Mouse (Mus musculus) gastrocnemius, postnatal 10 days (tissue): Measurements from ENCODE around the gene Gpatch11. TPM values are rescaled to one million over a fixed set of nuclear protein-coding genes. Genes with fewer than 3 reads are reported as not detected.
"Not testable (repeated sequence)": the region's sequence is repeated elsewhere in the genome, so short reads cannot be mapped to it uniquely, and the experiment has no call there.

Experiments used
- DNase-seq: peaks from one replicate; pipeline ENCODE4 v3.0.0; 2021; ENCODE audit warnings: mixed read lengths
- long read RNA-seq, 2 experiments: library from polyadenylated mRNA; stranded (forward); transcript quantifications; one replicate each; pipeline ENCODE4 v2.0.0; 2021
- total RNA-seq, 2 experiments: library from RNA; stranded (reverse); gene quantifications; 2 replicates each; pipeline ENCODE4 v1.2.3; 2021

The Gpatch11 gene
- 10 to 100 TPM; 21.4 to 22.3 TPM for total RNA-seq
- long read RNA-seq, experiment 1, full-length matches to known transcripts: 7 of 11 reads
- long read RNA-seq, experiment 1, partial matches to known transcripts: 0 of 11 reads
- long read RNA-seq, experiment 1, other reads (novel, unspliced or antisense): 4 of 11 reads
- long read RNA-seq, experiment 2, full-length matches to known transcripts: 18 of 24 reads
- long read RNA-seq, experiment 2, partial matches to known transcripts: 0 of 24 reads
- long read RNA-seq, experiment 2, other reads (novel, unspliced or antisense): 6 of 24 reads

DNA sequence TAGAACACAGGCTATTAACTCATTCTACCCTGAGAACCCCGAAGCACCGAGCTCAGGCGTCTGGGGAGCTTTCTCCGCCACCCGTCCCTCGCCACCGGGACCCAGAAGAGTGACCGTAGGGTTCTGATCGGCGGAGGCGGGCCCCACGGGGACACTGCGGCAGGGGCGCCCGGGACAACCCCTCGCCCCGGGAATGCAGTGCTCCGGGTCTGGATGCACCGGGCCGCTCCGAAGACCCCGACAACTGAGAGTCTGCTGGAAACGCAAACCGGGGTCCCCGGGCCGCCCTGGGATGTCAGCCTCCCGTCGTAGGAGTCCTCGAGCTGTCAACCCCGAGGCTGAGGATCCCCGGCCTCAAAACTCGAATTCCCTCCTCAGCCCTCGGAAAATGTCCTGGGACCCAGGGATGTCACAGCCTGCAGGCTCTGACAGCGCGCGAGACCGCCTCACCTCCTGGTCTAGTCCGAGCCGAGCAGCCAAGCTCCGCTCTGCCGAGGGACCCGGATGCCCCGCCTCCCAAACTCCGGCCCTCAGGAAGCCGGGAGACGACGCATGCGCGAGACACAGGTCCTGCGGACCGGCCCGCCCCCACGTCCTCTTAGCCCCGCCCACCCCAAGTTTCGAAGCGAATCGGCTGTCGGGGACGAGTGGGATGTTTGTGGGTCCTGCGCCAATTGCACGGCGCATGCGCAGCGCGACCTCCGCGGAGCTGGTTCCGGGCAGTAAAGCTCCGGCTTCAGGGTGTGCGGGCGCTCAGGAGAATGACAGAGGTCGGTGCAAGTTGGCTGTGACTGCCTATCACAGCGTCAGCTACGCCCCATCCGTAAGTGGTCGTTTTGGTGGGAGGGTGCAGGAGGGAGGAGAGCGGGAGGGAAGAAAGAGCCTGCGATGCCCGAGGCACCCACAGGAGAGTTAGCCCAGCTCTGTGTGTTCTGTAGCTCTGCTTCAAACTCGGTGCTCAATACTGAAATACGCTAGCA lies at the start of gene Gpatch11, which contains the start of gene Heatr5b:
Gpatch11 (plus strand) TSS at position 712 of the 980 bp plus-strand sequence.
Heatr5b (minus strand) TSS at position 509 of the 980 bp plus-strand sequence.
- peak; percentile 100 for DNase-seq

- not testable (repeated sequence) for DNase-seq
Measured at GRCm38 (mm10) chr17:78788273-78788672, 47.1 kb upstream of the Gpatch11 start.

- no peak for DNase-seq
Measured at GRCm38 (mm10) chr17:78791068-78791689, 44.2 kb upstream of the Gpatch11 start.

- no peak for DNase-seq
Measured at GRCm38 (mm10) chr17:78791690-78792070, 43.7 kb upstream of the Gpatch11 start.

GRCm38 (mm10) chr17:78792122-78792521 lies 43.2 kb upstream of the Gpatch11 start:
- no peak for DNase-seq

DNA sequence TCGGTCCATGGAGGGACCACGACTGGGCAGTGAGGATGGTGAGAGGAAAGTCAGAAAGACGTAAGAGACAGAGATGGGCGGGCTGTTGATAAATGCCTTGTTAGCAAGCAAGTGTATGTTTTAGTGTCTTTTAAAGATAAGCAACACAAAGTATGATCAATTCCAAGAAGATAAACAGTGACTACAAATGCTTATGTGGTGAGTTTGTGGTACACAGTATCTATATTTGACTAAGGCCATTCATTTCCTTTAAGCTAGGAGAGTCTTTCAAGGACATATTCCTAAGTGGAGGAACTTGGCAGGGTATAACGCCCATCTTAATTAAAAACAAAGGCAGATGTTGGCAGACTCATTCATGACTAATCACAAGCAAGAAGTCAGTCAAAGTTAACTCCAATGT lies 41.0 kb upstream of the Gpatch11 start:
- DNase-seq: no peak

DNA sequence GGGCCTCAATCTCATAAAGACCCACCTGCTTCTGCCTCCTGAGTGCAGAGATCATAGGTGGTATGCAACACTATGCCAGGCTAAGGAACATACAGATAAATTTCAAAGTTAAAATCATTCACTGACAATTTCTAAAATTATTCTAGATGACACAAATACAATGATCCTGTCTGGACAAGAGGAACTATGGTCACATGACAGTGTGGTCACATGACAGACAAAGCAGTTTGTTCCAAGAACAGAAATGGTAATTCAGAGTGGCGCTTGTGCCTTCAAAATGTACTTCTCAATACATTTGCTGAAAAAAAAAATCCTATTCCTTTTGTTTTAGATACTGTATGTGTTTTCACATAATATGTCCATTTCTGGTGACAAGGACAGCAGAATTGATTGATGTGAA lies 38.1 kb upstream of the Gpatch11 start:
- DNase-seq: no peak

DNA sequence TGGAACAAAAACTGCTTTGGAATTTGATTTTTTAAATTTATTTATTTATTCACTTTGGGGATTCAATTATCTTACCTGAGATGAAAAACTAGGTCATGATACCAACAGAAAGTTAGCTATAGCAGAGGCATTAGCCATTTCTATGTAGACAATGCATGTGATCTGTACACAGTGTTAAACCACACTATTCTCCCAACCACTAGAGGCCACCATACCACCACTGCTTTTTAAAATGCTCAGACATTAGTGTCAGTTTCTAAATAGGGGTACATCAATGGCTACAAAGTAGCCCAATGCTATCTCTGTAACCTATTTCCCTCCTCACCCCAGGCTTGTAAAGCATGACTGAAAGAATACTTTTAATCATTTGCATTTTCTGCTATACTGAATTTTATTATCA lies 26.3 kb upstream of the Gpatch11 start:
- DNase-seq: no peak

DNA sequence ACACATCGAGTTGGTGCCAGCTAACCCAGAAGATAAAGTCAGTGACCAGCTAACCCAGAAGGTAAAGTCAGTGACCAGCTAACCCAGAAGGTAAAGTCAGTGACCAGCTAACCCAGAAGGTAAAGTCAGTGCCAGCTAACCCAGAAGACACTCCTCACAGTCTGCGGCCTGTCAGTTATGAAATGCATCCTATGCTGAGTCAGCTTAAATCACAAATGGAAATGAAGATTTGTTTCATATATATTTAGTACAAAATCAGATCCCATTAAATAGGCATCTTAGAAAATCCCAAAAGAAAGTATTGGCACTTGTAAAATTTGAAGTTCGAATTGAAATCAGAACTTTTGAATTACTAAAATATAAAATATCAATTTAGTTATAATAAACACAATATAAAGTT lies 25.8 kb upstream of the Gpatch11 start:
- no peak for DNase-seq

- no peak for DNase-seq
Measured at GRCm38 (mm10) chr17:78824346-78824745, 11.0 kb upstream of the Gpatch11 start.

DNA sequence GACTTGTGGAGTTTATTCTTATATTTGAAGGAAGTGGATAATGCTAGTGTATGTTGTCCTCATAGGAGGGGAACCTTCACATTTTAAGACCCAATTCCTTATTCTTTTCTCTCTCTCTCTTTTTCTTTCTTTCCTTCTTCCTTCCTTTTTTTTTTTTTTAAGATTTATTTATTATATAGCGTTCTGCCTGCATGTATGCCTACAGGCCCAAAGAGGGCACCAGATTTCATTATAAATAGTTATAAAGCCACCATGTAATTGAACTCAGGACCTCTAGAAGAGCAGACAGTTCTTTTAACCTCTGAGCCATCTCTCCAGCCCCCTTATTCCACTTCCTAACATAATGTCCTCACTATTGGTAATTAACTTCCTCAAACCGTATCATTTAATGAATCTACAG lies 689 bp downstream of the Gpatch11 start:
- DNase-seq: no peak

DNA sequence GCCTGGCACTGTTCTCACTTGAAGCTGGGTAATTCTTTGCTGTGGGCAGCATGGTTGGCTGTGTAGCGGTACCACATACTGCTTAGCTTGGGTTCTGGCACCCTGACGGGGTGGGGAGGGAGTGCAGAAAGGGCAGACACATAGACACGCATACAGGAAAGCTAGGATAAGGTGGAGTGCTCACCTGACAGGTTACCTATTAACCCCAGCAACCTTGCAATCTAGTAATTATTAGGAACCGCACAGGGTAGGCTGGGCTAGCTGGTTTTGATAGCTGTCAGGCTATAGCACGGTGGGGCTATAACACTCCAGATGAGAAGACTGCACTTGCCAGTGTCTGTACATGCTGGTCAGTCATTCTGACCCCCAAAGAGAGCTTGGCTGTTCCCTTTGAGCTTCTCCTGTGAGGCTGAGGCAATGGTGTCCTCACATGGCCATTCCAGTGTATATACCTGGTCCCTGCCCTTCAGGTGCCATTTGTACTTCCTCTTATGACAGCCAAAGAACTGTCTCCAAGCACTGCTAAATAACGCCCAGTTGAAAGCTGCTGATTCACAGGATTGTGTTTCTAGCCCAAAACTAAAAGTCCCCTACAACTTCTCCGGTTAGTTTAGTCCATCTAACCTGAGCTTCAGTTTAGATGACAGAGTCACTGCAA lies 7.0 kb downstream of the Gpatch11 start:
- no peak for DNase-seq

DNA sequence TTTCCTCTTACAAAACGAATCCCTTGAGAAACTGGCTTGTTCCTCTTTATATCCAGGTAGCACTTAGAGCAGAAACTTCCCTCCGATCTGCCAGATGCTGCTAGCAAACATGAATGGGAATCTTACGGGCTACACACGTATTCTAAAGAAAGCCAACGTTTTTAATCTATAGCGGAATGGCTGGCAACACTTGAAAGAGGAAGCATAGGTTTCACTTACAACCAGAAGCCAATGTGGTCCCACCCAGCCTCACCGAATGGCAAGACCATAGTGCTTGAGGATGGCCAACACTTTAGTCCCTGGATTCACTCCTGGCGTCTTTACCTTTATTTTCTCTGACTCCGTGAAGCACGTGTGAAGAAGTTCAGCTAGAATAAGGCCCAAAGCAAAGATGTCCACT lies 20.9 kb downstream of the Gpatch11 start:
- no peak for DNase-seq

DNA sequence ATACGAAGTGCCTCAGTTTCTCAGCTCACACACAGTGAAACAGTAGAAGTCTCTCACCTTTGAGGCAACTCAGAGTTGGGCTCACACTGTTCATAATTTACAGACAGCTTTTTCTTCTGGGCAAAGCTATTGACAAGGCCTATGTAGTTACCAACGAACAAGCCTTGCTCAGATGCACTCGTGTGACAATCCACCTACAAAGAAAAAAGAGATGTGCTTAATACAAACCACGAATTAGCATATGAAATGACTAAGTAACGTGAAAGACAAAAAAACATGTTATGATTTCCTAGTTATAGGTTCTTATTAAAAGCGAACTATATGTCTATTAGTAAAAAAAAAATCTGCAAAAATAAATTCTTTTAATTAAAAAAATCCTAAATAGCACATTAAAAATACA lies 38.5 kb downstream of the Gpatch11 start:
- no peak for DNase-seq

DNA sequence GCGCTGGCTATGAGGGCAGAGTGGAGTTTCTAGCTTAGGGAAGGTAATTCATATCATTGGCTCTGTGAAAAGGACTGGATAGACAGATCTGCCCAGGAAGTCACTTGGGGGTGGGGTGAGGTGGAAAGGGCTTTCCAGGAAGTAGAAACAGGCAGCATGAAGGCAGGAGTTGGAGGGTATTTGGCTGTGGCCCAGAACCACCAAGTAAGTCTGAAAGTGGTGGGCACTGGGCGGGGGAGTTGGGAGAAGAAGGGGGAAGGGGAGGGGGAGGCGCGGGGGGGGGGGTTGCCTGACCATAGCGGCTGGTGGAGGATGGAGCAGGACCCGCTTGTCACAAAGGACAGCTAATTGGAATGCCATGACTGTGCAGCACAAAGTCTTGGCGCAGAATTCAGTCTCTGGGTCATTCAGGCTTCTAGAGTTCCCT lies 46.5 kb downstream of the Gpatch11 start:
- DNase-seq: no peak

DNA sequence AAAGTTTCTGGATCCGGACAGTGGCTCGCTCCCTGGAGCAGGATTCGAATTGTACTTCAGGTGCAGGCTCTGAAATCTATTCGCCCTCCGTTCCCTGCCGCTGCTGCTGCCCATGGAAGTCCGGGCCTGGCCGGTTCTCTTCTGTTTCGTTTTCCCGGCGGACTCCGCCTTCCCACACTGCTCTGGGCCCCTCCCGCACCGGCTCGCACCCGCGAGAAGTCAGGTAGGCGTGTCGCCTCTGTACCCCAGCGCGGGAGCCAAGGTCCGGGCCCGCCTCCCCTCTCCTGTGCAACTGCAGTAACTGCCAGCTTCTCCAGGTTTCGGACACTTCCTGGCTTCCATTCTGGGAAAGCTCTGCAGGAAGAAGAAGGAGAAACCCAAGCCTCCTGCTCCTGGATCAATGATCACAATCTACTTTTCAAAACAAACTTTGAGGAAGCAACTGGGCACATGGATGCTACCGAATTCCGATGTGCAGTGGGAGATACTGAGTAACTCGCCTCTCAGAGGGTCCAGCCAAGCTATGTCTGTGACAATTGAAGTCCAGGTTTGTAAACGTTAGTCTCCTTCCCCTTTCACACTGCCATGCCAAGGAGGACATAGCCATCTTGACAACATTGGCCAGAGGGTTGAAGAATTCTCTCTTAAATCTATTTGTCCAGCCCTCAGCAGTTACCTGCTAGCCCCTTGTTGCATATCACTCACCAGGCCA lies 47.2 kb downstream of the Gpatch11 start, which contains the start of gene Eif2ak2:
Eif2ak2 (minus strand) TSS at position 173 of the 712 bp plus-strand sequence.
- peak; percentile 81 for DNase-seq

DNA sequence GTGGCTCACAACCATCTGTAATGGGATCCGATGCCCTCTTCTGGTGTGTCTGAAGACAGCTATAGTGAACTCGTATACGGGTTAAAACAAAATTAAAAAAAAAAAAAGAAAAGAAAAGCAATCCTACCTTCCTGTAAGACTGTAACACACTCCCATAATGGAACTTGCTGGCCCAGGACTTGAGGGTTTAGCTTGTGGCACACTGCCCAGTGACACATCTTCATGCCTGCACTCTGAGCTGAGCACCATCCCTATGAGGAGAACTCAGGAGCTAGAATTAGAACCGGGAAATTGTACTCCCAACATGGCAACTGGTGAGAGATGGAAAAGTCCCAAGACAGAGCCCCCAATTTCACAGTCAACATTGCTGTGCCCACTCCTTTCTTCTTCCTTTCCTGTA lies 47.9 kb downstream of the Gpatch11 start:
- DNase-seq: no peak

DNA sequence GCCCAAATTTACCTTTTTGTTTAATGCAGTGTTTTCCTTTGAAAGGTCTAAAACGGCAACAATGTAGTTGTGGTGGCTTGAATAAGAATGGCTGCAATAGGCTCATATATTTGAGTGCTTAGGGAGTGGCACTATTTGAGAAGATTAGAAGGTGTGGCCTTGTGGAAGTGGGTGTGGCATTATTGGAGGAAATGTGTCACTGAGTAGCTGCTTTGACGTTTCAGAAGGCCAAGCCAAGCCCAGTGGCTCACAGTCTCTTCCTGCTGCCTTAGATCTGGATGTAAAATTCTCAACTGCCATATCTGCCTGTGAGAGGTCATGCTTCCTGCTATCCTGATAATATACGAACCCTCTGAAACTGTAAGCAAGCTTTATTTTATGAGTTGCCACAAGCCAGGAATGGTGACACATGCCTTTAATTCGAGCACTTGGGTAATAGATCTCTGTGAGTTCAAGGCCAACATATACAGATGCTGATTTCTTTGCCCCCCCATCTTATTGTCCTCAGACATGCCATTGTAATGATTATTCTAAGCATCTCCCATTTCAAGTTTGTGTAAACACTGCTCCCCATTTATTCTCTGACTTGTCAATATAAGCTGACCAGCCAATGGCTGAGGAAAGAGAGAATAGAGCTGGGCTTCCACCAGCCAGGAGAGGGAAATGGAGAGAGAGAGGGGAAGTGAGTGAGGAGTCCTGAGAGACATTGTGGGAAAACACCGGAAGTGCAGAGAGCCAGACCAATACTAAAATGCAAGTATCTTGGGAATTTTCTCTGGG lies 50.1 kb downstream of the Gpatch11 start:
- DNase-seq: no peak

DNA sequence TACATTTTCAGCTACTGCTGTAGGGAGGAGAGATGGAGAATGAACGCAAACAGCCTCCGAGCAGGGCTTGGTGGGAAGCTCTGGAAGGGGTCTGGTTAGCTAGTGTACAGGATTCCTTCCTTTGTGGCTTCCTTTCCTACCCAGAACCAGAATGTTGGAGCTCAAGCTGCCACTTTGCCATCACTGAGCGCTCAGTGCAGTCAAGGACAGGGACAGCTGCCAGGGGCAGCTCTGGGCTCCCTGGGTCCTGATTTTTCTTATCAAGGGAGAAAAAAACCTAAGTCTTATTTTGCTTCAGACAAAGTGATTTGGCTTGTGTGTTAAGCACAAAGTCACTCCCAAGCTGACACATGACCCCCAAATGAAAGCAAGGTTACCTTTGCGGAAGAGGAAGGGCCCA lies 53.2 kb downstream of the Gpatch11 start:
- DNase-seq: no peak

- DNase-seq: no peak
Measured at GRCm38 (mm10) chr17:78889184-78889583, 53.8 kb downstream of the Gpatch11 start.

DNA sequence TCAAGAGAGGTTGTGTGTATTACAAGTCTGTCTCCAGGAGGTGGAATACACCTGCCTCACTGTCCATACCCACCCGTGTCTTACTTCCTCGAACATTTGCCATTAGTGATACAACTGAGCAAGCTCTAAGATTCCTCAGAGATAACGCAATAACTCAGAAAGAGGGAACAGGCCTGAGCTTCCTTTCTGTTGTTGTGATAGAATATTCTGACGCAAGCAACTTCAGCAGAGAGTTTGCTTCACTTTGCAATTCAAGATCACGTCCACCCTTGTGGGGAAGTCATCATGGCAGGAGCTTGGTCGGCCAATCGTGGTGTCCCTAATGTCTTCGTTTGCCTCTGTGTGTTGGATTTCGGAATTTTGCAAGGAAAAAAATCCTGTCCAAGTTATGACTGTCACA lies 55.7 kb downstream of the Gpatch11 start:
- DNase-seq: no peak
